Mouse (Mus musculus) ovary, postnatal 14 days (tissue): Measurements from ENCODE around the gene Dhrs2.
A peak's percentile ranks its signal among the peaks of the same experiment; 100 is the strongest.

Source experiments
- DNase-seq: peaks from one replicate; pipeline ENCODE4 v3.0.0; 2022; ENCODE audit warnings: low spot score

Gene Dhrs2

DNA sequence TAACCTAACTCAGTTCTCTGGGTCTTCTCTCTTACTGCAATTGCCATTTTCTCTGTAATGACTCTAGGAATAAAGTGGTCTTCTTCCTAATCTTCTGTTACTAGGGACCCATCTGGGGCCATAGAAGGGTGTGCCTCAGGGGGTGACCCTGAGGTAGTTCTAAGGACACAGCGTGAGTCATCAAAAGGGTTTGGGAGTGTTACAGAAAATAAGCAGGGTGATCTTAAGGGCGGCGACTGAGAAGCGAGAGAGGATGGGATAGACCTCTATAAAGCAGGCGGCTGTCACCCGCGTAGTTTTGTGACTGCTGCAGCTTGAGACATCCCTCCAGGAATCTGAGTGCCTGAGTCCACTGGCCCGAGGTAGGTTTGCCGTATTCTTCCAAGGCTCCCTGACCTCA is at the start of gene Dhrs2:
Gene Dhrs2, plus strand, starts transcription at position 301 of the 400 bp plus-strand sequence.
- DNase-seq = no peak

DNA sequence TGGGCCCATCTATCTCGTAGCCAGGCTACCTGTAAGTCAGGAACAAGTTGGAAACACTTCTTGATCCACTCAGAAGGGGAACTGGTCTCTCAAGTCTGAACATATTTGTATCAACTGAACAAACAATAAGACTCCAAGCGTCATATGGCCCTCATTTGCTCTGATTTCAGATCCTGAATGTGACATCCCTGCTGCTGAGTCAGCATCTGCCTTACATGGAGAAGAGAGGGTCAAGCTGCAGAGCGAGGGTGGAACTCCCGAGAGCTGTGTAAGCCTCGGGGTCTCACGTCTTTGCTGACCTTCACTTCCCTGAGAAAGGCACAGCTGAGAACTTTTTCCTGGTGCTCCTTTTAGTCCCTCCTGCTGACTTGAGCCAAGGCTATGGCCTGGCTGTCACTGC is 47.6 kb upstream of the Dhrs2 start:
- DNase-seq = no peak

DNA sequence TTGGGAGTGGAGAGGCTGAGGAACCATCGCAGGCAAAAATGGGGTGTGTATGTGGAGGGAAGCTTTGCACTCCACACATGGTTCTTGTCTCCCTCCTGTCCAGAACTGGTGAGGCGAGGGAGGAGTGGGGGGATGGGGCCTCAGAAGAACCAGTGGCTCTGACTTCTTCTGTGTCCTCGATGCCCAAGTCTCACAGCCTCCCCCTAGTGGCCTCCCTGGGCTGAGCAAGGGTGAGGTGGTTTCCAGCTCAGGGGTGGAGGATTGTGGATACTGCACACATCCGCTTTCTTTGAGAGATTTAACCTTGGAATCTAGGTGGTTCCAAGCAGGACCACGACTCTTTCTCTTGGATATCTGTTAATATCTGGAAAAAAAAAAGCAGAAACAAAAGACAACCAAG is 44.5 kb upstream of the Dhrs2 start:
- peak; percentile 58 for DNase-seq

DNA sequence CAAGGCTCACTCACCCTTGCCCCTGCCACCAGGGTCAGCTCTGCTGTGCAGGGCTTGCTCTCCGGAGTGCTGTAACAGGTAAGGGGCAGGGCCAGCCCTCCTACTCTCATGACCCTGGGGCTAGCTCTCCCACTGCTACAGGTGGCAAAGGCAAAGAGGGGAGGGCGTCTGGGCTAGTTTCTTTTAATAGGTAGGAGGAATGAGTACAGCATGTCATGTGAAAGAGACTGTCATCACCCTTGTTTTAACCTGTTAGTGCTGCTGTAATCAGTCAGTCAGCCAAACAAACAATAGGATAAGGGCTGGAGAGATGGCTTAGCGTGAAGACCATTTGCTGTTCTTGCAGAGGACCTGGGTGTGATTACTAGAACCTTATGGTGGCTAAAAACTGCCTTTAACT is 40.9 kb upstream of the Dhrs2 start:
- no peak for DNase-seq

DNA sequence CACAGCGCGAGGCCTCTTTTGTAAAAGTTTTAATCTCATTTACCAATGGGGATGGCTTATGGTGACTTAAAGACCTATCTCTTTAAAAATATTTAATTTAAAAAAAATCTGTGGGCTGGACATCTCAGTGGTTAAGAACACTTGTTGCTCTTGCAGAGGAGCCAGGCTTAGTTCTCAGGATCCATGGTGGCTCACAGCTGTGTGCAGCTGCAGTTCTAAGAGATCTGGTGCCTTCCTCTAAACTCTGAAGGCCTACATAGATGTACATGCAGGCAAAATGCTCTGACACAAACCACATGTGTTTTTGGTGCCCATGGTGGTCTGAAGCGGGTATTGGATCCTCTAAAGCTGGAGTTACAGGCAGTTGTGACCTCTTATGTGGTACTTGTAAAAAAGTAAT is 38.6 kb upstream of the Dhrs2 start:
- DNase-seq = no peak

DNA sequence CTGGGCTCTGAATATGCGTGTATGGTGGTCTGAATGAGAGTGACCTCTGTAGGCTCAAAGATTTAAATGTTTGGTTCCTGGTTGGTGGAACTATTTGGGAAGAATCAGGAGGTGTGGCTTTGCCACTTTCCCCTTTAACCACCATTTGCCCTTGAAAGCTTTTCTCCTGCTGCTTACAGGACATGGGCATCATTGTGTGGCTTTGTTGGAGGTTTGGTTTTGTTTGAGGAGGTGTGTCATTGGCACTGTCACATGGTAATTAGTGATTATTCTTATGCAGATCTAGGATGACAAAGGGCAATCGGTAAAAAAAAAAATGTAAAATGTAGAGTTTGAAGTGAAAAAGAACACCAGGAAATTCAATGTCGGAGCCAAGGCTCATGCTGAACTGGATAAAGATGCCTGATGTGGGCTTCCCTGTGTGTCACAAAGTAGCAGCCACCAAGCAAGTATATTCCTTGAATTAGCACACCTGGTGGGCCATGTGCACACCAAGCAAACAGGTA is 37.1 kb upstream of the Dhrs2 start:
- DNase-seq = no peak

DNA sequence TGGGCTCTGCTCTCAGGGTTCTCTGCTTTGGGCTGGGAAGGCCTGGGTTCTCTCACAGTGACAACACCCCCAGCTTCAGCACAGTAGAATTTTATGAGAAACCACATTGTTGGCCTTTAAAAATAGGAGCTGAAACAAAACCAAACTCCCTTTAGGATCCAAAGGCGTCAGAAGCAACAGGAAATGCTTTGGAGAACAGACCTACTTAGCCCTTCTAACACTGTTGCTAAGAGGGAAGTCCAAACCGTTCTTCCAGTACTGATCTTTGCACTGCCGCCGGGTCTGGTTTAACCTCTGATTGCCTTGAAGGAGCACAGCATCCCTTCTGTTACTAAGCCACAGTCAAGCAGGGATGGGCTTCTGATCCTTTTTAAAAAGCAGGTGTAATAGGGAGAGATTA is 33.3 kb upstream of the Dhrs2 start:
- DNase-seq = no peak

DNA sequence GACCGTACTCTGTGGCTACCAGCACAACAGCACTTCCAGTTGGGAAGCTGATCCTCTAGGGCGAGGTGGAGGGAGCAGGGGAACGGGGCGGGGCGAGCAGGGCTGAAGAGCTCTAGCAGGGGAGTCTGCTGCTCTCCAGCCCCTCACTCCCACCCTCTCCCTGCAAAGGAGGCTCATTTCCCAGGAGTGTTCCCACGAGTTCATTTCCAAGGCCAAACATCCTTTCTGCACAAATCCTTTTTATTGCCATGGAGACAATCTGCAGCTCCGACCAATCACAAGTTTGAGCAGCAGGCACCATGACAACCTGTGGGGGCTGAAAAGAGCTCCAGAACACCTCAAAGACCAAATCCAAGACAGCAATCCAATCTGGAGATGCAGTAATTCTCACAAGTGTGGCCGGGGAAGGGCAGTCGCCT is 32.4 kb upstream of the Dhrs2 start:
- no peak for DNase-seq

DNA sequence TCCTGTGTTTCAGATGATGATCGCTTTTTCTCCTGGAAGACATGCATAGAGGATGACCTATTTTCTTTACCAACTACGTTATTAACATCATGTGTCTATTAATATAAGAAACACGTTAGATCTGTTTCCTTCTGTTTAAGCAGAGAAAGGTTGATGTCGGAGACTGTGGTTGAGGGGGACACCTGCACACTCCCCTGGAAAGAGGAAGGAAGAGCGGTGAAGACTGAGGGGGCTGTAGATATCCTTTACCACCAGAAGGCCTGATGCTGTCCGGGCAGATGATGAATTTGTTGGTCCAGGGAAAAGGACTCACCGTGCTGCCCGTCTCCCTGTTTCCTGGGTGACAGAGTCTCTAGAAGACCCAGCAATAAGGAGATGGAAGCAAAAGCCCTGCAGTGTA is 28.5 kb upstream of the Dhrs2 start:
- DNase-seq = no peak

DNA sequence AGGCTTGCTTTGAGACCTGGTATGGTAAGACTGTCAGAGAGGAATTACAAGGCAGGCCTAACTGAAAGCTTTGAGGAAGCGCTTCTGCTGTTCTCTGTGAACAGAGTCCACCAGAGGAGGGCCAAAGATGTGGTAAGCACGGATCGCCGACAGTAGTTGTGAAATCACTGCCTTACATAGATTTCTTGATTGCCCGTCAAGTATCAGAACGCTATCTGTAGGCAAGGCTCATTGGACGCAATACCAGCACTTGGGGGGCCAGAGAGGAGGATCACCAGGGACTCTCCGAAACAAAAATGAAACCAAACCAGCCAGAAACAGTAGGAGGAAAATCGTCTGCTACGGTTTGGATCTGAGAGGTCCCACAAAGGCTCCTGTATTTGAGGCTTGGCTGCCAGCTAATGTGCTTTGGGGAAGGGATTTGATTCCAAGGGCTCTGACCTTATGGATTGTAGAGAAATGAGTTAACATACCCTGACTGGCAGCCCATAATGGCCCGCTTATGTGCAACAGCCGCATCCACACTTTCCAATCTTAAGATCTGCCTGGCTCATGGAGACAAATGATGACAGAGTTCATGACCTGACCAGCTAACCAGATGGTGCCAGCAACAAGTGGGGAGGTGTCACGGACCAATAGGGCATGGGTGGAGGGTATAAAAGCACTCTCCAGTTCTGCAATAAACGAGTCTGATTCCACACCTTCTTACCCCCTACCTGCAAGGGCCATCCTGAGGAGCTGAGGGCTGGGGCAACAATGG is 27.8 kb upstream of the Dhrs2 start:
- DNase-seq = peak; percentile 5

DNA sequence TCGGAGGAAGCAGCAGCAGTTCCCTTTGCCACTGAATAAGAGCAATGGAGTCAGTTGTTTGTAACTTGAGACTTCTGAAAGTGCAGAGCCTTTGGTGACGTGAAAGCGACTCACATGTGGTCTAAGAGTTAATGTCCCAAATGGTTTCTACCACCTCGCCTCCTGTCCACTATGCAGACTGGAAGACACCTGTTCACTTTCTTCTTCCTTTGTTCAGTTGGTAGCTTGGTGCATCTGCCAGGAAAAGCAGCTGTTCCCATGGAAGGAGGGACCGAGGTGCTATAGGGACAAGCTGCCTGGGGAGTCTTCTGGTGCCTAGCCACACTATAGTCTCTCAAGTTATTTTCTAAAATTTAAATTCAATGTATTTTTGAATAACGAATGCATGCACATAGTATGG is 27.0 kb upstream of the Dhrs2 start:
- DNase-seq = no peak

DNA sequence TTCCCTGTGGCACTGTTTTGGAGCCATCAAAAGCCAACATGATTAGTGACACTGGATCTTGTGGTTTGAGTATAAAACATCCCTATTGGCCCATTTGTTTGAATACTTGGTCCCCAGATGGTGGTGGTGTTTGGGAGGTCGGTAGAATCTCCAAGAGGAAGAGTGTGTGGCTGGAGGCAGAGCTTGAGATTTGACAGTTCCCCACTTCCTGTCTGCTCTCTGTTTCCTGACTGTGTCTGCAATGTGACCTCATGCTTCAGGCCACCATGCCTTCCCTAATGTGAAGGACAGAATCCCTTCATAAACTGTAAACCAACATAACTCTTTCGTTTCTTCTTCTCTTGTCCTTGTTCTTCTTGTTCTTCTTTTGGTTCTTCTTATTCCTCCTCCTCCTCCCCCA is 24.7 kb upstream of the Dhrs2 start:
- DNase-seq = no peak

DNA sequence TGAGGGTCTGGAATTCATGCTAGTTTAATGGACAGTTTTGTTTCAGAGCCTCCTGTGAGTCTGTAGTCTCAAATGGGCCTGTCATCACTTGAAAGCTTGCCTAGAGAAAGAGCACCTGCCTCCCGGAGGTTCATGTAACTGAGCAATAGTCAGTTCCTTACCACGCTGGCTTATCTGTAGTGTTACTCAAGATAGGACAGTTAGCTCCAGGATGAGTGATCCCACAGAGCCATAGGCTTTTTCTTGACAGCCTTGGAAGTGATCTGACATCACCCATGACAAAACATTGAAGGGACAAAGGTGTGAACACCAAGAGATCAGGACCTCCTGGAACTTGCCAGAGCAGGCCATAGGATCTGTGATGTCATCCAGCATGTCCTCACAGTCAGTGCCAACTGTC is 23.6 kb upstream of the Dhrs2 start:
- no peak for DNase-seq

DNA sequence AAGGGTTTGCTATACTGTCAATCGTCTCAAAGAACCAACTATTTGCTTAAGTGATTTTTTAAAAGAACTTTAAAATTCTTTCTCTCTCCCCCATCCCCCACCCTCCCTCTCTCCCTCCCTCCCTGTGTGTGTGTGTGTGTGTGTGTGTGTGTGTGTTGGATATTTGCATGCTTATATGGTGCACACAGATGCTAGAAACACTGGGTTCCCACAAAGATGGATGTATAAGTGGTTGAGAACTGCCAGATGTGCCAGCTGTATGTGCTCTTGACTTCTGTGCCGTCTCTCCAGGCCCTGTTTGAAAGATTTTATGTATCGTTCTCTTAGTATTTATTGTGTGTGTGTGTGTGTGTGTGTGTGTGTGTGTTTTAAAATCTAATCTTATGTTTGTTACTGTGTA is 17.3 kb upstream of the Dhrs2 start:
- DNase-seq = no peak

DNA sequence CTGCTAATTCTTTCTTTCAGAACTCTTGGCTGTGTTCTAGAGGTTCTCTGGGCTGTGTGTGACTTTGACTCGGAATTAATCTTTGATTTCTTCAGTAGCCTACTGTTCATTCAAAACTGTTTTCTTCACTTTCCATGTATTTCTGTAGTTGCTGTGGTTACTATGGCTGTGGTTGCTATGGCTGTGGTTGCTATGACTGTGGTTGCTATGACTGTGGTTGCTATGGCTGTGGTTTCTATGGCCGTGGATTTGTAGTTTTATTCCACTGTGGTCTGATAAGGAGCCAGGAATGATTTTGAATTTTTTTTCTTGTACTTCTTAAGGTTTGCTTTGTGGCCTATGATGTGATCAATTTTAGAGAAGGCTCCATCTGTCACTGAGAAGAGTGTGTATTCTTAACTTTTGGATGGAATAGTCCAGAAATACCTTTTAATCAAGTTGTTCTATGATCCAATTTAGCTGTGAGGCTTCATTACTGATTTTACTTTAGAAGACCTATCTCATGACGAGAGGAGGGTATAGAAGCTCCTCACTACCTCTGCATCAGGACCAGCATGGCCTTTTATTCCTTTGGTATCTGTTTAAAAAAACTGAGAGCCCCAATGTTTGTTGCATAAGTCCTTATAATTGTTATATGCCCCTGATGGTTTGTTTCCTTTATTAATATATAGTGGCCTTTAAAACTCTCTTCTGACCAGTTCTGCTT is 16.6 kb upstream of the Dhrs2 start:
- DNase-seq = no peak

DNA sequence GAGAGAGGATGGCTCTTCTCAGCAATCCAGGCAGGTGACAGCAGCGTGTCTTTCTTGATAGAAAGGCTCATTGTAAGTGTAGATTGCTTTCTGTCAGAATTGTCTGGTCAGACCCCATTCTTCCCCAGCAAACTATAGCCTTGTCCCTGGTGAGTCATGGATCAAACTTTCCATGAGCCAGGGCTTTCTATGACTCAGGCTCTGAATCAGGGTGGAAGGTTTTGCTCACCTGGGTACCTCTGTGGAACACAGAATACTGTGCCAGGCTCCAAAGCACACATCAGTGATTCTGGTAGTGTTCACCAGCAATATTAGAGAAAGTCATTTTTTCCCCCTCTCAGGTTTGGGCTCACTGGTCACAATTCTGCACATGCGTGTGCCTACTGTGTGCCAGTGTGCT is 13.5 kb upstream of the Dhrs2 start:
- no peak for DNase-seq

DNA sequence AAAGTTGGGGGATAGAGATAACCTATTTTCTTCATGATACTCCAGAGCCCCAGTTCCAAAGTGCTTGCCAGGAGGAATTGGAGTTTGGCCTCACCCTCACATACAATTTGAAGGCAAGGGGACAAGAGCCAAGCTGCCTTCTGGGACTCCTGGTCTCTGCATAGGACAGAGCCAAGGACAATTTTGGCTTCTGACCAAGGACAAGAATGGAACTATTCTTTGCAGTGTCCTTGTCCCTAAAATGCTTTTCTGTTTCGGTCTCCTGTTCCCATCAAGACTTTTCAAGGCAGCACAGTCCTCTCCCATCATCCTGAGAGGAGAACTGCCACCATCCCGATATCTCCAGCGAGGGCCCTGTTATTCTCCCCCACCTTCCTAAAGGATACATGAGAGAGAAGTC is 8.2 kb upstream of the Dhrs2 start:
- DNase-seq = no peak

DNA sequence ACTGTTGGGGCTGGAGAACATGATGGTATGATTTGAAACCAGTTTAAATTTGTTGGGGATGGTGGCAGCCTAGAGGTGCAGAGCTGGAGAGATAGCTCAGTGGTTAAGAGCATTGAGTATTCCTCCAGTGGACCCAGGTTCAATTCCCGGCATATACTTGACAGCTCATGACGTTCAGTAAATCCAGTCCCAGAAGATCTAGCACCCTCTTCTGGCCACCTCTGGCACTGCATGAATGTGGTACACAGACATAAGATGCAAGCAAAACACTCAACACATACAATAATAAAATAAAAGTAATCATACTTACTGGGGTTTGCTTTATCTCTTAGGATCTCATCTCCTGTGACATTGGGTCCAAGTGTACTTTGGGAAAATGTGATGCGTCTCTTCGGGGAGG is 7.3 kb upstream of the Dhrs2 start:
- DNase-seq = peak; percentile 21

DNA sequence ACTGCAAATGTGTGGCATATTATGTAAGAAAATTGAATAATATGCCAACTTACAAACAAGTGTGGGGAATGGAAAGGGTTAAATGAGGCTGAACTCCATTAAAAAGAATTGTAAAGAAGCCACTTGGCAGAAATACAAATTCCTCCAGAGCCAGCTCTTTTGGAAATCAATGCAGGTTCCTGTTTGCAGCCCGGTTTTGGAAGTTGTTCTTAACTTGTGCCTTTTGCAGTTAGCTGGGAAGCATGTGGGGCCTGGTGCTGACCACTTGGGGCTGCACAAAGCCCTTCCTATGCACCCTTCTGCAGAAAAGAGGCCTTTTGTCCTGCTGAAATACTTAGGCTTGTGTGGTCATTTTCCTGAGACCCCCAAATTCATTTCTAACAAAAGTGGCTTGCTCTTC is 1.4 kb downstream of the Dhrs2 start:
- DNase-seq = no peak

DNA sequence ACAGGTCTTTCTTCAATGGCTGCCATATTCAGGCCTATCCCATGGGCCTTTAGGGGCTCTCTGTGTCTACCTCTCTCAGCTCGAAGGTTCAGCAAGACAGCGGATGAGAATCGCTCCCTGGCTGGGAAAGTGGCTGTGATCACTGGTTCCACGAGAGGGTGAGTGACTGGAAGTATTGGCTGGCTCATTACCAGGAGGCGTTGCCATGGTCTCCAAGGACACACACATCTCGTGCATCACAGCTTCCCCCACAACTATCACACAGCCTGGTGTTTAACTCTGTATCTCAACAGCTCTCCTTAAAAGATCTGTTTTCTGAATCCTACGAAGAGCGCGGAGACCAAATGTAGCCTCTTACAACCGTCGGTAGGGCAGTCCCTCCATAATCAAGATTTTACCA is 12.8 kb downstream of the Dhrs2 start:
- DNase-seq = no peak

DNA sequence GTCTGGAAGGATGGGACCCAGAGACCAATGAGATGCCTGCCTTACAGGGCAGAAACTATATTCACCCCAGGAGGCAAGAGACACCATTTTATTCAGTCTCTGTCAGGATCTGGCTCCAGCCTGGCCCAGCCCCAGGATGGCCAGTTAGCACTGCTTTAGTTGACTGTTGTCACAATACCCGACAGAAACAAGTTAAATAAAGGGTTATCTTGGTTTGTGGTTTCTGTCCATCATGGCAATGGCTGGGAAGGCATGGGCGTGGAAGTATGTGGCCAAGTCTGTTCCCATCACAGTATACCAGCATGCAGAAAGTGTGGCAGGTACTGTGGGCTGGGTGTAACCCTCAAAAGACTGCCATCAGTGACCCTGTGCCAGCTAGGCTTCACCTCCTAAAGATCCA is 14.9 kb downstream of the Dhrs2 start:
- DNase-seq = no peak

DNA sequence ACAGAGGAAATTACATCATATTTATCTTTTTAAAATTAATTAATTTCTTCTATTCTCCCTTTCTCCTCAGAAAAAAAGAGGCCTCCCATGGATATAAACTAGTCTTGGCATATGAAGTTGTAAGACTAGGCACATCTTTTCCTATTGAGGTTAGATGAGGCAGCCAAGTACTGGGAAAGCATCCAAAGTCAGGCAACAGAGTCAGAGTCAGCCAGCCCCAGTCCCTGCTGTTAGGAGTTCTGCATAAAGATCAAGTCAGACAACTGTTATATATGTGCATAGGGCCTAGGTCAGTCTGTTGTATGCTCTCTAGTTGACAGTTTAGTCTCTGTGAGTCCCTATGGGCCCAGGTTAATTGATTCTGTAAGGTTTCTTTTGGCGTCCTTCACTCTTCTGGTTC is 20.9 kb downstream of the Dhrs2 start:
- DNase-seq = no peak

DNA sequence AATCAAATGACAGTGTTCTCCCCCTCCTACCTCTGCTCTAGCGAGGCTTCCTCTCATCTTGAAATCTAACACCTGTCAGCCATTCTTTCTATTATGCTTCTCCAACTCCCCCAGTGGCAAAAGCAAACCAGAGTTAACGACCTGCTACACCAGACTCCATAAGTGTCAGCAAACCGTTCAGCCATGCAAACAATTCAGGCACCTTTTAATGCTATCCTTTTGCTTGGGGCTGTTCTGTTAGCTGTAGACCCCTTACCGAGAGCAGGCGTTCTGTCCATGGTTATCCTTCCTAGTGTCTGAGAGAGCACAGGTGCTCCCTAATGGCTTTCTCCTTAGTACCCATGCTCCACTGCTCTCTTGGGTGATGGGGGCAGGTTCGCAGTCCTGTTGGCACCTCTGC is 25.4 kb downstream of the Dhrs2 start:
- no peak for DNase-seq

DNA sequence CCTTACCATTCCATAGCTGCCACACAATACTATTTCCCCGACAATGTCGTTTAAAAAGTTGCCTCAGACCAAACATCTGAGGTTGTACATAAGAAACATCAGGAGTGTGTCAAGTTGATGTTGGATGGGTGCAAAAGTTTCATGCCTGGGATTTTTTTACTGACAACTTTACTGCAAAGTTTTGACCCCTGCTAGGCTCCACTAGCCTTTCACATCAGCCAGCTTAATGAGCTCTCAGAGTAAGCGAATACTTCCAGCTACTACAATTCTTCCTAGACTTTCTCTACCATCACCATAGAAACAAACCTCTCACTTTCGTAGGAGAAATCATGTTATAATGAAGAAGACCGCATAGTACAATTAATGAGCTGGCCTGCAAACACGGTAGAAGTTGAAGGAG is 26.5 kb downstream of the Dhrs2 start:
- no peak for DNase-seq
